Mouse (Mus musculus): ENCODE measurements around the gene Tbc1d4. TPM values are rescaled to one million over a fixed set of nuclear protein-coding genes. Genes with fewer than 3 reads are reported as not detected.

The Tbc1d4 gene
- total RNA-seq, 2 experiments from 2014 or later = 89.3 to 105 TPM

DNA sequence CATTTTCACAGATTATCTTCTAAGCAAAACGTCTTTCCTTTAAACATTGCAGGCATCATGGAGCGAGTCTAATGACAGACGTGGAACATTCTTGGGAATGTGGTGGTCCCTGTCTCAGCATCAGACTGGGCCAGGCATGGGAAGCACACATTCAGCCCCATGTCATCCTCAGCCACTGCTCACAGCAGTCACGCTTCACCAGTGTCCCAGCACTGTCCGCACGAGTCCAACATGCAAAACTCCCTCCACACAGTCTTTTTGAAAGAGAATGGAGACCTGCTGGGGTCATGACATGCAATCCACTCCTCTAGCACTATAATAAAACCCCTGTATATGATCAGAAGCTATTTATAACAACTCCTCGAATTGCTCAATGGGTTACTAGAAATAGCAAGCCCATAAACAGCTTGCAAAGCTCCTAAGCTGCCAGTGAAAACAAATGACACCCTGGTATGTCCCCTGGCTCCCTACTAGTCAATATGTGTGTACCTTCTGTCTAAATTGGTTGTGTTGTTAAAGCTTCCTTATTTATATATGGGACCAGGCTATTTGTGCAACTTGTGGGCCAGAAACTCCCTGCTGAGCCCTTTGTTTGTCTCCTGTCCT is 76.8 kb downstream of the Tbc1d4 start:
- DNase-seq = peak in 1 of 2 experiments; percentile 58

DNA sequence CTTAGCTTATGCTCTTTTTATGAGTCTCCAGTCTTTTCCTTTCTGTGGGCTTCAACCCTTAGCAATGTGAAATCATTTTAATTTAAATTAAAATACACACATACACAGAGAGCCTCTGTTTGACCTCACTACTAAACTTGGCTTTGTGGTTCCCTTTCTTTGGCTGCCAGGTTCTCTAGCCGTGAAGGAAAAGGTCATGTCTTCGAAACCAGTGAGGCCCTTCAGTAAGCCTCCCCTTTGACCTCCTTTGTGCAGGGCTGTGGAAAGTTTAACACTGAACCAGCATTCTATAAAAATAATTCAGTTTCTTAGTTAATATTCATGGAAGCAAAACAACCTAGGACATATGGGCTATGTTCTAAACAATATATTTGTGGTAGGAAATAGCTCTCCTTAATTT is 78.5 kb downstream of the Tbc1d4 start:
- no peak for DNase-seq

DNA sequence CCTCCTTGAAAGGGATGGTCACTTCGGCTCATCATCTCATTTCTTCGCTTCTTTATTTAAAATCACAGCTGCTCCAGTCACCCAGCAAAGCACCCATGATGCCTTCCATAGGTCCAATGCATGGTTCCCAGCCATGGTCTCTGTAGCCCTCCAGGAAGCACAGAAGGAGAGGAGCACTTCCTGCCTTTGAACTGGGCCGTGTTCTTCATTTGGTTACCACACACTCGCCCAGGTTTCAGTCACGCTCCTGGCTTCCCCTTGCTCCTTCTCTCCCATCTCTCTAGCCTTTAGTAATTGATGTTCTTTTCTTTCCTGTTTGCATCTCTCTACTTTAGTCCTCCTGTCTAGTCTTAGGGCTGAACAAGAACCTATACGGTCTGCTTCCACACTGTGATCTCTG is 79.8 kb downstream of the Tbc1d4 start:
- no peak for DNase-seq

DNA sequence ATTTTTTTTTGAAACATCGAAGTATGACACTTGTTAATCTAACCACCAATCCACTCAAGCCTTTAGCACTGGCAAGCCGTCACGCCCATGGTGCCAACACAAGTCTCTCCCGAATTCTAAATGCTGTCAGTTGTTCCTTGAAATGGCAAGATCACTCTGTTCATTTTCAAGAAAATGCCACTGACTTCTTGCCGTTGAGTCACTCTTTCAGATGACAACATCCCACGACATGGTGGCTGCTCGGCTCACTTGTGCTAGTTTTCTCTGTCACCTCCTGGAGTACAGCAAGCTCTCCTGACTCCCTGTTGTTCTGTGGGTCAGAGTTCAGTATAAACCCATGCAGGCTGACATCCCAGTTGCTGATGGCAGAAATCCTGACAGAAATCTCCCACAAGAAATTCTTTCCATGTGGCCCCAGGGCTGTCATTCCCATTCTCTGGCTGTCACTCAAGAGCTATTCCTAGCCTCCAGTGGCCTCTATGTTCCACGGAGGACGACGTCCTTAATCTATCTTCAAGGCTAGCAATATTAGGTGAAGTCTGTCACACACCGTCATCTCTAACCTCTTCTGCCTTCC is 81.5 kb downstream of the Tbc1d4 start:
- DNase-seq = peak; percentile 57 to 69

DNA sequence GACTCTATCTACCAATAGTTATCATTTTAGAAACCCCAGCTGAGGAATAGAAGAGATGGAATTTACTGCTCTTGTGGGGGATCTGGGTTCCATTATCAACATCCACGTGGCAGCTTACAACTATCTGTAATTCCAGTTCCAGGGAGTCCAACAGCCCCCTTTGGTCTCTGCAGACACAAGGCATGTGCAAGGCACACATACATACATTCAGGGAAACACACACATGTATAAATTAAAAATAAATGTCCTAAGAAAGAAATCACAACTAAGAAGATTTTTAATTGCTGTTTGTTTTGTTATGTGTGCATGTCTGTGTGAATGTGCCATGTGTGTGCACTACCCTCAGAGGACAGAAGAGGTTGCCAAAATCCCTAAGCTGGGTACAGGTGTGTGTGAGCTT is 82.5 kb downstream of the Tbc1d4 start:
- DNase-seq = no peak

DNA sequence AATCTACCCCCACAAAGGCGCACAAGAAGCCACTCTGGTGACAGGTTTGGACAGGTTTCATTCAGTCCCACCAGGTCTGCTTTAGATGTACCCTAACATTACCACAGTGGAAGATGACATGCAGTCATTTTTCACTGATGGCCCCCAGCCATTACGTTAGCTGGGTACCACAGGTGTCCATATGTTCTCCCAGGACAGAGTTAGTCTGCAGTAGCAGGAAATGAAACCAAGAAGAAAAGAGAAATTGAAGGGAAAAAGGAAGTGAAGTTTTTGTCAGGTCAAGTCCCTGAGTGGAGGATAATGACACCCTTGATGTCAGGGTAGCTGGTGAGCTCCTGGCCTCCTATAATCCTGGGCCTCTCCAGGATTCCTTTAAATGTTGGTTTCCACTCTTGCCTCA is 89.0 kb downstream of the Tbc1d4 start:
- no peak for DNase-seq

DNA sequence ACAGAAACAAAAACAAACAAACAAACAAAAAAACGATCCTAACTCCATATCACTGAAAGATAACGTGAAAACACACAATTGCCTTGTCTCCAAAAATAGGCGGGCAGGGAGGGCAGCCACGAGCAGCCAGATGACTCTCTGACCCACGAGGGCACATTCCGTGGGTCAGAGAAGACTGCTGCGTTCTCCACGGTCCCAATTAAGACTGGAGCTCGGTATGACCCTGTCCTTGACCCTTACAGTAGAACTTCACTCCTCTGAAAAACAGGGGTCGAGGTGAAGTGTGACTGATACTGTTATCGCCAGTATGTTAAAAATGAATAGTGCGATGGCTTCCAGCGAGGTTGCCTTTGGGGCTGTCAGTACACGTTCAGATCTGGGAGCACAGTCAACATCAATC is 90.7 kb downstream of the Tbc1d4 start:
- DNase-seq = peak; percentile 34 to 49

DNA sequence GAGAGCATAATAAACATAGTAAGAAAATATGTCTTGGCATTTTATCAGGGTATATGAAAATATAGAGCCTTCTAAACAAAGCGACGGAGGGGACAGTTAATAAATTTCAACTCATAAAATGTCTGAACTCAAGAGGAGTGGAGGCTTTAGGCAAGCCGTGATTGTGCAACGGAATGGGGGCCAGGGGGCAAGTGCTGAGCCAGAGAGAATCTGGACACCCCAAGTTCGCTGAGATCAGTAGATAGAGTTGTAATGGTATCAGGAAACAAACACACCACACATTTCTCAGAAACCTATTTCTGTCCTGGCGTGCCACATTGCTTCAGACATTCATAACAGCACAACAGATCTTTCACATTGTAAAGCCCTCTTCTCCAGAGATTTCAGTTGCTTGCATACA is 91.2 kb downstream of the Tbc1d4 start:
- no peak for DNase-seq

DNA sequence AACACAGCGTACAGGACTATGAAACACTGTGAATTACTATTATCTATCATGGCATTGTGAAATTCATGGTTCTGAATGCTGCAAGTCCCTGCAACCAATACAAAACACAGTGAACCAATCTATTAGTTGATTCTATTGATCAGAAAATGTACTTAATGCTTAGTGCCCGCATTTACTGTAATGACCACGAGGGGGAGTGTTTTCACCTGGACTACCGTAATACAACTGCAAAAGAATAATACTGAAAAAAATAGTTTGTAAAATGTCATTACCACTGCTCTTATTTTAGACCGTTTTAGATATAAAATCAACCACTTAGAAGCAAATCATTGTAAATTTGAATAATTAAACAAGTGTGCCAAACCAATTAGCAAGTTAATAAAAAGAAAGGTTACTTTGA is 91.7 kb downstream of the Tbc1d4 start:
- peak; percentile 26 to 68 for DNase-seq

DNA sequence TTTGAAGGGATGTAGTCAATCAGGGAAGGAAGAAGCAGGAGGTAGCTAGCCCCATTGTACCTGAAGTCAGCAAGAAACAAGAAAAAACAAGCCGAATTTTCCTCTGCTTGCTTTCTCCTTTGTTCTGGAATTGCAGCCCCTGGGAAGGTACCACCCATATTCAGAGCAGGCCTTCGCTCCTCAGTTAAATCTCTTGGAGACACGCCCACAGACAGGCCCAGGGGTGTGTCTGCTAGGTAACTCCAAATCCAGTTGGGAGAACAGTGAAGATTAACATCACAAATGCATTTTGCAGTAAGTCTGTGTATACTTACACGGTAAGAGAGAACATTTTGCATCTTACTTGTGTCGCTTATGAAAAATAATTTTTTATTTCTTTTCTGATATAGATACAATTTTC is 92.1 kb downstream of the Tbc1d4 start:
- DNase-seq = no peak

DNA sequence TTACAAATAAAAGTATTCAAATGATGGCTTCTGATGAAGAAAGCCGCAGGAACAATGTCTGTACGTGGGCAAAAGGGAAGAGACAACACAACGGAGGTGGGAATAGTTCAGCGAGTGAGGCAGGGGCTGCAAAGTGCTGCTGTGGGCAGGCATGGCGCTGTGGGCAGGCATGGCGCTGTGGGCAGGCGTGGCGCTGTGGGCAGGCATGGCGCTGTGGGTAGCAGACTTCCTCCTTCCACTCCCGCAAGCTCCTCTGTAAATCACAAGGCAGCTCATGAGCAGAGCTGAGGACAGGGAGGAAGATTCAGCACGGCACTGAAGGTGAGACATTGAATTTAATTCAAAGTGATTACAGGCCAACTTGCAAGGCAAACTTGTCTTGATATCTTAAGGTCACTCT is 93.0 kb downstream of the Tbc1d4 start:
- no peak for DNase-seq

DNA sequence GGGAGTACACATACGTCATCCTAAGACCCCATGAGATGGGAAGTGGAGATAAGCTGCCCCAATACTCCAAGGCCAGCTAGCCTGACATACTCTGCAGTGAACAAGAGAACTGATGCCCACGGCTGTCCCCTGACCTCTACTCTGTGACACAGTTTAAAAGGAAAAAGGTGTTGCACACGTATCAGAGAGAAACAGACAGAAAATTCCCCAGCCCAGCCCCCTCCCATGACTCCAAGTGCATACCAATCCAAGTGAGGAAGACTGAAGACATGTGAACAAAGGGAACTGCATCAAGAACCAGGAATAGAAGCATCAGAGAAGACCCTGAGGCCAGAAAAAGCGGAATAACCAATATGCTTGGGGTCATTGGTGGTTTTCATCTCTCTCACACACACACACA is 93.7 kb downstream of the Tbc1d4 start:
- DNase-seq = no peak

DNA sequence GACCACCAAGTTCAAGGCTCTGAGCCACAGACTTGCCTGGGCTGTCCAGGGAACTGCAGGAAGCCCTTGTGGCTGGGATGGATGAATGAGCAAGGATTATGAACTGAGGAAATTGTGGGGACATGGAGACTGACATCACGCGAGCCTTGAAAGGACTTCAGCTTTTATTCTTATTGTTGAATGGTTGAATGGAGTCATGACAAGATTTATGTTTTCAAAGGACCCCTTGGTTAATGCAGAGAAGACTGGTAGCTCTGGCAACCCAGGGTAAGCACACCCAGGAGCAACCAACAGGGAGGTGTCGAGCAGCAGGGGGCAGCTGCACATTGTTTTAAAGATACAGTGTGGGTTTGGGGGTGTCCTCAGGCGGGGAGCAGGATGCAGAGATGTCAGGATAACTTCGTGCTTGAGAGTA is 94.4 kb downstream of the Tbc1d4 start:
- no peak for DNase-seq

DNA sequence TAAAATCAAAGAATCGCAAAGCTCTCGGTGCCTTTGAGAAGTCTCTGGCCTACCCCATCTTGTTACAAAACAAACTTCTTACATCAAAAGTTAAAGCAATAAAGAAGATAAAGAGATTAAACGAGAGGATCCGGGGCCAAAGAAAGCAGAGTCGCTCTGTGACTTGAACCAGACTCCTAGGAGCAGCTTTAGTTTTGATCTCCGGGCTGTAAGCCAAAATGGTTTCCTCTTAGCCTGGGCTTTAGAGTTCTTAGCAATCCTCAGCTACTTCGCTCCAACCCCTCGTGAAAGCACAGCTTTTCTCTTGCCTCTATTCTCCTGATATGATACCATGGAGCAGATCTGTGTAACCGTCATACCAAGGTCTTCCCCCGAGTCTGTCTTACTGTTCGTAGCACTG is 95.8 kb downstream of the Tbc1d4 start:
- no peak for DNase-seq

DNA sequence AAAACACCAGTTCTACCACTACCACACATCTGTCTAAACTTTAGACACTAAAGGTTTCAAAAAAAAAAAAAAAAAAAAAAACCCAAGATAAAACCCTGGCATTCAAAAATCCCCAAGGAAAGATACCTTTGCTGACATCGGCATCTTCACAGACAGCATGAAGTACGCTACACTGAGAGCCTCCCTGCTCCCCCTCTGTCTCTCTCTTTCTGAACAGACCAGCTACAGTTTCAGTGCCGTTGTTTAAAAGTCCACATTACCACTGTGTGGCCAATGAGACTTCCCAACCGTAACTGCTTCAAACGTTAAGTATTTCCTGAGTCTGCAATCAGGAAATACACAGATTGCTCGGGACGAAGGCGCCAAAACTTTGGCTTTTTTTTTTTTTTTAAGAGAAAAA is 97.6 kb downstream of the Tbc1d4 start:
- DNase-seq = no peak

DNA sequence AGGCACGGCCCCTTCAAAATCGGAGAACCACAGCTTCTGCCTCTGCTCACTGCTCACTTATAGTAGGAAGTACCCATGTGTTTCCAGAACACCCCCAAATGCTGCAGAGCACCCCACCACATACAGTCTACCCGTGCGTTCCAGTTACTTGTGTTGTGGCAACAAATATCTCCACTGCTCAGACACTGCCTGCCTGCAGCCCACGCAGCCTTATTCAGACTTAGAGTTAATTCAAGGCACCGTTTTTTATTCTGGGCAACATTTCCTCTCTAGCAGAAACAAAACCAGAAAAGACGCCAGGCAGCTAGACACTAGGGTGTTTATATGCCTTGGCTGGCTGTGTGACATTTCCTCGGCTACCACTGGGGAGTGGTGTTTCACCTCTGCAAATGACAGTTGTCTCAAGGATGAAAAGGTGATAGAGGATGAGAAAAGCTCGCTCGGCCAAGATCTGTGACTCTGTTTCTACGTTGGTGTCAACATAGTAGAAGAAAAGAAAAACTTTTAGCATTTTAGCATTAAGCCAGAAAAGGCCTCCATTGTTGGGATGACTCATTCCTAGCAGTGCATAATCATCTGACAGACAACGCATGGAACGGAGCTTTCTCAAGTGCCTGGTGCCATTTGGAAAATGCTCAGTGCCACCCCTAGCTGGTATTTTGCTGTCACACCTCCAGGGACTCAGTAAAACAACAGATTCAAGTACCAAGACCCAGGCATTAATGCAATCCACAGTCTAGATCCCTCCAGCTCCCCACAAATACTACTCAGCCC is 98.3 kb downstream of the Tbc1d4 start:
- DNase-seq = no peak

DNA sequence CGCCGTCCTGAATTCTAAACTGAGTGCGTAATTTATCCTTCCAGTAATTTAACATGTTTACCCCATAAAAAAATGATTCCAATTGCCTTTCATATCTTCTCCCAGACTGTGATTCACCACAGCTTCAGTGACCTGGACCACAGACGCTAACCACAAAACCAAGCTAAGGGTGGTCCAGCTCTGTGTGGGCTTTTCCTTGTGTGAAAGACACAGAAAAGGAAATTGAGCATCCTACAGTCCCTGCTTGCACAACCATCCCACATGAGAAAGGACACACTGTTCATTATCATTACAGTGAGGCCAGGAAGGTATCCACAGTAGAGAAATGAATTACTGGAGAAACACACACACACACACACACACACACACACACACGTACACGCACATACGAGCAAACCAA is 99.2 kb downstream of the Tbc1d4 start:
- no peak for DNase-seq

DNA sequence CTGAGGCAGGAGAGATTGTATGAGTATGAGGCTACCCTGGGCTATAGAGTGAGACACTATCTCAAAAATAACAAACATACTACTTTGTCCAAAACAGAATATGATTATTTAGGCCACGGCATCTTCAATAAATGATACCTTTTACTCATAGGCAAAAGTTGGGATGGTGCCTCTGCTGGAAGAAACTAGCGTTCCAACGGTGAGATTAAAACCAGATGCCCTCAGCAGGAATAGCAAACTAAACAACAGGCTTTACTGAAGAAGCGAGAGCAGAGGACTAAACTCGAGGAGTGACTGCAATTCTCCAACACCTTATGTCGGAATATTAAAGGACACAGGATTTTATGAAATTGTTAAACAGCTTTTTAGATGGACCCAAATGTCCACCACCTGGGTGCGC is 101.0 kb downstream of the Tbc1d4 start:
- no peak for DNase-seq

DNA sequence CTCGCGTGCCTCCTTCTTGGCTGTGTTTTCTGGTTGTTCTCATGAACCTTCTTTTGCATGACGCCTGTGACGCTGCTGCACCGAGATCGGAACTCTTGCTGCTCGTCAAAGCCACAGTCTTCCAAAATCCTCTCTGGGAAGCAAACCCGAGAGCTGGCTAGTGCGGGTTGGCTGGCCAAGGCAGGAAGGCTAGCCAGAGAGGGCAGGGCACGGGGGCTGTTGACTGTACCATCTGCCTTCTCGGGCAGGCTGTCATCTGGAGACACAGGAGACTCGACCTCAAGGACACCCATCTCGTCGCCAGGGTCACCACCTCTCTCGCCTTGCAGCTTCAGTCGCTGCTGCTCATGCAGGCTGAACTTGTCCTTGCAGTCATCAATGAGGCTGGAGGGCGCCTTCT is 101.8 kb downstream of the Tbc1d4 start:
- DNase-seq = no peak

DNA sequence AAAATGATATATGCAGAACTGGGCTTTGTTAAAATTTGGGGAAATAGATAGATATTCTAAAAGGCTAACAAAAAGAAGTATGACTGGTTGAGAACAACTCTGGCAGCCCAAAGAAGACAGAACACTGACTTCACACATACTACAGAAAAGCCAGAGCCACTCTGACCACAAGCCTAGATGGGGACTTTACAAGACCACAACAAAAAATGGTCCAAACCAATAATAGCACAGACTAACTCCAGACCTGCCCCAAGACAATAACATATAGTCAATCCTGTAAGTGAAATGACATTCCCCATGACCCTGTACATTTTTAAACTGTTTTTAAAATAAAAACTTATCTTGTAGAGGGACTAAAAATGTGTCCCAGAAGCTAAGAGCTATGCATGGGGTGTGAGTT is 103.2 kb downstream of the Tbc1d4 start:
- DNase-seq = no peak

DNA sequence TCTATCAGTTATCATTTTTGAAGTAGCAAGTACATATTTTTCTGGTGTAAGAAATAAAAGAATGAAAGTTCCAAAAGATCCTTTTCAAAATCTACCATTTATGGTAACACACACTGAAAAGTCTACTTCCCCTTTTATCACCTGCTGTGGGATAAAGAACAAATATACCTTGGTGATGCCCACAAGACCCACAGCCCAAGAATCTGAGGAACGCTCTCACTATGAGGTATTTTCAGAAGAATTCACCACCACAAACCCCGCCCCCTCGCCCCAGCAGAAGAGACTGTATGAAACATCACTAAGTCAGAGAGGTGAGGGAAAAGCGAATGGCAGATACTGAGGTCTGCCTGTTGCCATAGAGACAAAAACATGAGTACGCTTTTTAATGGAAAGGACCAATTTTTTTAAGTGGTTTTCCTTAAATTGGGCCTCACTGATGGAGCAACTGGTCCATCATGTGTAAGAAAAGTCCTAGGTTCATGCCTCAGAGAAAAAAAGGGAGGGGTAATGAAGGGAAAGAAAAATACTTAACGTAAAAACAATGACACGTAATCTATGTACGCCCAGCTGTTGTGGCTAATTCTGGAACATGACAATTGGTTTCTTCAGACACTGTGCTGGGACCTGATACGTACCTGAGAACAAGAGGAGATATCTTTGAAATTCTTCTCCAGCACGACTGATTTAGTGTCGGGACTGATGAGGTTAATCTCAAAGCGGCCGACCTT is 104.4 kb downstream of the Tbc1d4 start:
- no peak for DNase-seq

DNA sequence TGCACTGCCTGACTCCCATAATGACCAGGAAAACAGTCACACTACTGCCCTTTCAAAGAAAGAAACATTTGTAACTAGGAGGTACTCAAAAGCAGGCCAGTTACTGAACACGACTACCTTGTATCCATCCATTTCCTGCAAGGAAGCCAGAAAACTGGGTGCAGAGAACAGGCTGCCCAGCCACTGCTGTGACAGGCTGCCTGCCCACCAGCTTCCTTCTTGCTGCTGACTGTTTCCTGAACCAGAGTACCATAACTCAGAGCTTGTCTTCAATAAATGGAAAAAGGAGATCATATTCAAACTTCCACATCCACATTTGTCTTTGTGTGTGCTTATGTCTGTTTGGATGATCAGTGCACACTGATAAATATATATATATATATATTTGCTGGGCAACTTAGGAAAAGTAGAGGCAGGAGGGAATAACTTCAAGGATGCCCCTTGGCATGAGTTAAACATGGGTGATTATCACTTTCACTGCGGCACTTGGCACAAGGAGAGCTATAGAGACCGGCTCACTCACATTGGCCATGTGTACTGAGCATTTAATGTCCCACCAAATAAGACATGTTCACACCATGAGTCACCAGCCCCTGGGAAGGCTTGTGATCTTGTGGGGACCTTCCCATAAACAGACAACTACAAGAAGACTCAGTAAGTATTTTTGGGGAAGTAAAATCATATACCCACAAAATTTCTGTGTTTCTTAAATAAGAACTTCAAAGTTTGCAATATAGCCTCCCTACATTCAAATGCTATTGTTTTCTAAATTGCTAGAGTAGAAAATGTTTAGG is 105.6 kb downstream of the Tbc1d4 start:
- DNase-seq = no peak
